Mouse (Mus musculus): ENCODE data around the gene Pear1. TPM values are rescaled to one million over a fixed set of nuclear protein-coding genes. Genes with fewer than 3 reads are reported as not detected.

The Pear1 gene
- polyA plus RNA-seq, 1 experiment from 2014 or later = 19.4 TPM

DNA sequence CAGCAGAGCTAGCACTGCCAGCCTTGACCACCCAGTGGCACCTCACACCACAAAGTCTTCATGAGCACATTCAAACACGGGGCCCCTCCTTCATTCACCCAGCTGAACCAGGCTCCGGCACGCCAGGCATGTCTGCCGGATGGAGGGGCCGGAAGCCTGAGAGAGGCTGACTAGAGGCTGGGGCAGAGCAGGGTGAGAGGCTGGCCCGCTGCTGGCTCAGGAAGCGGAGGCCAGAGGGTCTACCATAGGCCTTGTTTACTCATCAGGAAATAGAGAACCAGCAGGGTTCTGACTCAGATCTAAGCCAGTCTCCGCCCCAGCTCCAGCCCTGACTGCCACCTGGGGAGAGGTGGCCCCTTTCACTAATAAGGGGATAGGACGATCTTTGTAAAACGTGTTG is 59.0 kb downstream of the Pear1 start:
- Histone ChIP-seq H3K4me1 (ENCODE audit: control insufficient read depth, insufficient read depth, low read length) (peaks cover 30% of the 10 kb centered on the region), H3K4me3 (ENCODE audit: low read length) (peak overlapping the region; percentile 22), H3K4me2 (ENCODE audit: low read depth, low read length) (peak overlapping the region; percentile 50), H3K36me3 (ENCODE audit: control insufficient read depth, insufficient read depth) (no peaks in the 10 kb centered on the region), H3K27me3 (ENCODE audit: control insufficient read depth, insufficient read depth, low read length) (no peaks in the 10 kb centered on the region), H3K9ac (ENCODE audit: low read length) (peak overlapping the region; percentile 47), H3K9me3 (replicated peaks; ENCODE audit: control insufficient read depth, low read length) (no peaks in the 10 kb centered on the region), H3K27ac (ENCODE audit: low read length) (peak overlapping the region; percentile 87)
- ATAC-seq (replicated peaks; ENCODE audit: extremely low read depth, insufficient read depth, low FRiP score) = 0 out of 2 replicates have a peak, but pooled peaks have one; percentile 15
- WGBS = 25% methylated on average over 10 of the region's 10 CpGs

DNA sequence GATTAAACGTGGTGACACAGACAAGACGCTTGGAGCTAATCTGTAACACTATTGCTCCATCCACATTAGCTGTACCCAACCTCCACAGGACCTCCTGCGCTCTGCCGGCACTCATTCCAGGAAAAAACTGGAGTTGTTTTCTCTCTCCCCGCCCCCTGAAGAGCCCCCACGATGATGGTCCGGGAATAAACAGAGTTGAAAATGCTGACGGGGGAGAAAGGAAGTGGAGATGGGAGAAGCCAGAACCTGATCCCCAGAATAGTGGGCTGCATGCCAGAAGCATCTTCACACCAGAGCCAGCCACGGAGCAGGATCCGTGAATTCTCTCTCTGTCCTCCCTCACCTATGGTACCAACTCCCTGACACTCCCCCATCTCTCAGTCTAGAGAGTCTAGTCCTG is 59.6 kb downstream of the Pear1 start:
- Histone ChIP-seq H3K36me3 (ENCODE audit: control insufficient read depth, insufficient read depth) (no peaks in the 10 kb centered on the region), H3K27ac (ENCODE audit: low read length) (peak overlapping the region; percentile 87), H3K9me3 (replicated peaks; ENCODE audit: control insufficient read depth, low read length) (no peaks in the 10 kb centered on the region), H3K4me2 (ENCODE audit: low read depth, low read length) (peak overlapping the region; percentile 50), H3K27me3 (ENCODE audit: control insufficient read depth, insufficient read depth, low read length) (no peaks in the 10 kb centered on the region), H3K9ac (ENCODE audit: low read length) (peak overlapping the region; percentile 47), H3K4me3 (ENCODE audit: low read length) (peak overlapping the region; percentile 22; the same call in 1 of the 2 replicates), H3K4me1 (ENCODE audit: control insufficient read depth, insufficient read depth, low read length) (peaks cover 30% of the 10 kb centered on the region)
- no peak for ATAC-seq (replicated peaks; ENCODE audit: extremely low read depth, insufficient read depth, low FRiP score)
- 20% methylated on average over 10 of the region's 10 CpGs for WGBS

DNA sequence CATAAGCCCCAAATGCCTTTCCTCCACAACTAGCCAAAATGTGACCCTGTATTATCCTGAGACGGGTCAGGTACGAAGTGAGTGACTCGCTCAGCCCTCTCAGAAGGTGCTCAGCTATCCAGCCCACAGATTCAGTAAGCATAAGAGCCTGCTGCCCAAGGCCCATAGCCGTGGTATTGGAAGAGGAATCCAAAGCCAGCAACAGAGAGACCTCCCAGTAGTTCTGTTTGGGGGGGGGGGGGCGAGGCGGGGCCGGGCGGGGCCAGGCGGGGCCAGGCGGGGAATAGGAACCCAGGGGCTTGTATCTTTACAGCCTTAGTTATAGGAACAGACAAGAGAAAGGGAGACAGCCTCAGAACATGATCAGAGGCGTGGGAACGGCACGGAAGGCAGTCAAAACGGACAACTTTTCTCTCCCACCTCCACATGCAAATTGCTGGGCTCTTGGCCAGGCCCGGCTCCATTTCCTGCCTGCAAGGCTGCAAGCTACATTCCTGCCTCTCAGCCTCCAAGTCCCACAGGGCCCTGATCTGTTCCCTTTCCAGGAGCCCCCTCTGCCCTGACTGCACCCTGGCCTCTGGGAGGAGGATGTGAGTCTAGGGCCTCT is 60.3 kb downstream of the Pear1 start:
- peak; percentile 65 for ATAC-seq (replicated peaks; ENCODE audit: extremely low read depth, insufficient read depth, low FRiP score)
- peak overlapping the region; percentile 87 for H3K27ac ChIP-seq (ENCODE audit: low read length)
- WGBS = 13% methylated on average over 15 of the region's 15 CpGs
- no peaks in the 10 kb centered on the region for H3K27me3 ChIP-seq (ENCODE audit: control insufficient read depth, insufficient read depth, low read length)
- H3K4me1 ChIP-seq (ENCODE audit: control insufficient read depth, insufficient read depth, low read length) = peaks cover 30% of the 10 kb centered on the region
- peak overlapping the region; percentile 9 for H3K9ac ChIP-seq (ENCODE audit: low read length)
- peak overlapping the region; percentile 22 for H3K4me3 ChIP-seq (ENCODE audit: low read length)
- H3K9me3 ChIP-seq (replicated peaks; ENCODE audit: control insufficient read depth, low read length) = no peaks in the 10 kb centered on the region
- H3K4me2 ChIP-seq (ENCODE audit: low read depth, low read length) = peak overlapping the region; percentile 50
- H3K36me3 ChIP-seq (ENCODE audit: control insufficient read depth, insufficient read depth) = no peaks in the 10 kb centered on the region

DNA sequence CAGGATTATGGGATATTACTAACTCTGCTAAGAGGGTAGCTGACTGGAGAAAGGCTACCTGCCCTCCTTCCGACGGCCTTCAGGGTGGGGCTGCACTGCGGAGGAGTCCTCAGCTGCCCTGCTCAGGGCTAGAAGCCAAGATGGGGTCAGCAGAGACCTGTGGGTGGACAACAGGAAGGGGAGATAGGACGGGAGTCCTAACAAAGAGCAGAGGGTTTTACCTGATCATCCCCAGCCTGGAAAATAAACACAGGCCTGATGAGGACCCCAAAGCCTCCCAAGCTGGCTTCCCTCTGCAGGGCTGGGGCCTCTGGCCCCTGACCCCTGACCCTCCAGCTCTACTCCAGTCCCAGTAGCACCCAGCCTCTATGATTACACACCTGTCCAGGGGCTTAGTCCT is 60.9 kb downstream of the Pear1 start:
- no peaks in the 10 kb centered on the region for H3K27me3 ChIP-seq (ENCODE audit: control insufficient read depth, insufficient read depth, low read length)

DNA sequence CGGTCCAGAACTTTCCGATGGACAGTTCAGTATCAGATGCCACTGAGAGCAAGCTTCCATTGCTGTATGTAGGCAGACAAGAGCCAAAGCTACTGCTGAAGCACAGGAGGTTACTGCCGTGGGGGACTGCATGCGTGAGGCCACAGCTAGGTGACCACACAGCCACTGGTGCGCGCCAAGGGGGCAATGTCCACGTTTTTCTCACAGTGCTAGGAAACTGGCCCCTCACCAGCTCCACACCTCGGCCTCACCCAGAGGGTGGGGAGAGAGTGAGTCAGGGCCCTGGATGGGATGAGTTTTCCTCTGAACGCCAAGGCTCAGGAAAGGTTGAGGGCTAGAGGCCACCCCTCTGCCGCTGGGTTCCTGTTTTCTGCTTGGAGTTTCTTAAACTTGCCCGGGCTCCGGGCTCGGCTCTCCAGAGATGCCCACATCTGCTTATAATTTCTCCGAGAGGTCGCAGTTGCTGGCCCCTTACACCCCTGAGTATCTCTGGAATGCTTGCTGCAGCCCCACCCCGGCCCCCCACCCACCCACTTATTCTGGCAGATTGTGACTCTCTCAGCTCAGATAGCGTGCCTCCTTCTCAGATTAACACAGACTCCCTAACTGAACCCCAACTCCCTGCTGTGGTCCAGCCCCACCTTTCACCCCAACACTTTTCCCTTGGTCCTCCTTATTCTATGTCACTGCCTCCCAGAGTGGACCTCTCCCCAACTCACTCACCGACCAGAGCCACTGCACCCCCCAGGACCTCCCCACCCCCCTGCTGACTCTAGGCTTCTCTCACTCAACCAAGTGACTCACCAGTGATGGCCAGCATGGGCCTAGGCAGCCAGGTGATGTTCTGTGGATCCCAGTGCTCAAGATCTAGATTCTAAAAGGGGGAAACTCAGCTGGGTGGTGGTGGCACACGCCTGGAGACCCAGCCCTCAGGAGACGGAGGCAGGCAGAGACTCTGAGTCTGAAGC is 62.4 kb downstream of the Pear1 start:
- peaks cover 3% of the 10 kb centered on the region; the same call in 1 of the 2 replicates for H3K27me3 ChIP-seq (ENCODE audit: control insufficient read depth, insufficient read depth, low read length)
- no peak overlapping the region for H3K4me2 ChIP-seq (ENCODE audit: low read depth, low read length)
- WGBS = 62% methylated on average over 20 of the region's 20 CpGs
- ATAC-seq (replicated peaks; ENCODE audit: extremely low read depth, insufficient read depth, low FRiP score) = no peak
- H3K9ac ChIP-seq (ENCODE audit: low read length) = no peak overlapping the region
- no peaks in the 10 kb centered on the region for H3K36me3 ChIP-seq (ENCODE audit: control insufficient read depth, insufficient read depth)
- peaks cover 26% of the 10 kb centered on the region for H3K4me1 ChIP-seq (ENCODE audit: control insufficient read depth, insufficient read depth, low read length)
- no peak overlapping the region for H3K4me3 ChIP-seq (ENCODE audit: low read length)
- H3K27ac ChIP-seq (ENCODE audit: low read length) = no peak overlapping the region
- H3K9me3 ChIP-seq (replicated peaks; ENCODE audit: control insufficient read depth, low read length) = no peaks in the 10 kb centered on the region

More for the DNA sequence above, 60.9 kb downstream of the Pear1 start:
- Histone ChIP-seq H3K9ac (ENCODE audit: low read length) (no peak overlapping the region; the same call in 1 of the 2 replicates), H3K9me3 (replicated peaks; ENCODE audit: control insufficient read depth, low read length) (no peaks in the 10 kb centered on the region), H3K4me3 (ENCODE audit: low read length) (peak overlapping the region; percentile 22; the same call in 1 of the 2 replicates), H3K4me2 (ENCODE audit: low read depth, low read length) (peak overlapping the region; percentile 50), H3K36me3 (ENCODE audit: control insufficient read depth, insufficient read depth) (no peaks in the 10 kb centered on the region), H3K27ac (ENCODE audit: low read length) (peak overlapping the region; percentile 87), H3K4me1 (ENCODE audit: control insufficient read depth, insufficient read depth, low read length) (peaks cover 30% of the 10 kb centered on the region)
- no peak for ATAC-seq (replicated peaks; ENCODE audit: extremely low read depth, insufficient read depth, low FRiP score)
- 37% methylated on average over 4 of the region's 4 CpGs for WGBS

DNA sequence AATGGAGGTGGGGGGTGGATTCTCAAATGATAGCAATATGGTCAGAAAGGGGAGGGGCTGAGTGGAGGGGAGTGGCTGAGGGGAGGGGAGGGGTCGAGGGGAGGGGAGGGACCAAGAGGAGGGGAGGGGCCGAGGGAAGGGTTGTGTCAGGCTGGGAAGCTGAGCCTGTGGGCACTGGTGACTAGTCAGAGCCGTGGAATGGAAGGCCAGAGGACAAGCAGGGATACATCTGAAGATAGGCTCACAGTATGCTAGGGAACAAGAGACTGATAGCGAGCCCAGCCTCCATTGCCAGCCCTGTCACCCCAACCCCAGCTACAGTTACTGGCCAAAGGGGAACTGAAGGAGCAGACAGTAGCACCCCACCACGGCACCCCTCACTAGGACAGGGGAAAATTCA is 65.5 kb downstream of the Pear1 start:
- no peak for ATAC-seq (replicated peaks; ENCODE audit: extremely low read depth, insufficient read depth, low FRiP score)
- WGBS = 35% methylated on average over 5 of the region's 5 CpGs
- no peak overlapping the region for H3K4me2 ChIP-seq (ENCODE audit: low read depth, low read length)

DNA sequence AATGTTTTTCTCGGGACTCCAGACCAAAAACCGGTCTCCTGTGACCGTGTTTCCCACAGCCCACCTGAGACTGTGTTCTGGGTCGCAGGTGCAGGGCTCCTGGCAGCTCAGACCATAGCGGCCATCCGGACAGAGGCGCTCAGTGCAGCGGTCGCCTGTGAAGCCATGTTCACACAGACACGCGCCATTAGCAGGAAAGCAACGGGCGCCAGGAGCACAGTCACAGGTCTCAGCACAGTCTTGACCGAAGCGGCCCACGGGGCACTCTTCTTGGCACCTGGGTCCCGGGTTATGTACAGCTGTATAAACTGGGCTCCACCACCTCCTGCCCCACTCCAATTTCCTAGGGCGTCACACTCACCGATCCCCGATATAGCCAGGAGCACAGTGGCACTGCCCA is 67.6 kb downstream of the Pear1 start:
- Histone ChIP-seq H3K4me2 (ENCODE audit: low read depth, low read length) (peak overlapping the region; percentile 48), H3K27ac (ENCODE audit: low read length) (no peak overlapping the region), H3K4me3 (ENCODE audit: low read length) (no peak overlapping the region), H3K36me3 (ENCODE audit: control insufficient read depth, insufficient read depth) (peaks cover 5% of the 10 kb centered on the region; the same call in 1 of the 2 replicates), H3K9me3 (replicated peaks; ENCODE audit: control insufficient read depth, low read length) (no peaks in the 10 kb centered on the region), H3K9ac (ENCODE audit: low read length) (no peak overlapping the region), H3K27me3 (ENCODE audit: control insufficient read depth, insufficient read depth, low read length) (peaks cover 3% of the 10 kb centered on the region; the same call in 1 of the 2 replicates), H3K4me1 (ENCODE audit: control insufficient read depth, insufficient read depth, low read length) (0 out of 2 replicates have a peak, but pooled peaks cover 3% of the 10 kb centered on the region)
- no peak for ATAC-seq (replicated peaks; ENCODE audit: extremely low read depth, insufficient read depth, low FRiP score)
- 56% methylated on average over 20 of the region's 20 CpGs for WGBS

More for the DNA sequence above, 65.5 kb downstream of the Pear1 start:
- Histone ChIP-seq H3K9me3 (replicated peaks; ENCODE audit: control insufficient read depth, low read length) (no peaks in the 10 kb centered on the region), H3K27me3 (ENCODE audit: control insufficient read depth, insufficient read depth, low read length) (peaks cover 3% of the 10 kb centered on the region; the same call in 1 of the 2 replicates), H3K4me1 (ENCODE audit: control insufficient read depth, insufficient read depth, low read length) (peaks cover 11% of the 10 kb centered on the region), H3K27ac (ENCODE audit: low read length) (no peak overlapping the region), H3K4me3 (ENCODE audit: low read length) (no peak overlapping the region), H3K36me3 (ENCODE audit: control insufficient read depth, insufficient read depth) (no peaks in the 10 kb centered on the region), H3K9ac (ENCODE audit: low read length) (no peak overlapping the region)

DNA sequence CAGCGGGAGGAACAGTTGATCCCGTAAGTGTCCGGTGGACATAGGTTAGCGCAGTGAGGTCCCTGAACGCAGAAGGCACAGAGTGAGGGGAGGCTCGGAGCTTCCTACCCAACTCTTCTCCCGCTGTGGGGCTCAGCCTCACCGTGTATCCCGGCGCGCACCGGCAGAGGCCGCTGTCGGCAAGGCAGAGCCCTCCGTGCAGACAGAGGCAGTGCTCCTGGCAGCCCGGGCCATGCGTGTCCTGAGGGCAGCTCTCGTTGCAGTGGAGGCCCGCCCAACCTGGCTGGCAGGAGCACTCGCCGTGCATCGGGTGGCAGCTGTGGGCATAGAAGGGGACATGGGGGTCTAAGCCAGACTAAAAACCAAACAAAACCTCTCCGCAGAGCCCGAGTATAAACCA is 68.1 kb downstream of the Pear1 start:
- Histone ChIP-seq H3K36me3 (ENCODE audit: control insufficient read depth, insufficient read depth) (peaks cover 5% of the 10 kb centered on the region; the same call in 1 of the 2 replicates), H3K4me3 (ENCODE audit: low read length) (peak overlapping the region; percentile 15; the same call in 1 of the 2 replicates), H3K9ac (ENCODE audit: low read length) (peak overlapping the region; percentile 28), H3K4me2 (ENCODE audit: low read depth, low read length) (peak overlapping the region; percentile 48), H3K27ac (ENCODE audit: low read length) (no peak overlapping the region), H3K4me1 (ENCODE audit: control insufficient read depth, insufficient read depth, low read length) (0 out of 2 replicates have a peak, but pooled peaks cover 2% of the 10 kb centered on the region), H3K27me3 (ENCODE audit: control insufficient read depth, insufficient read depth, low read length) (peaks cover 3% of the 10 kb centered on the region; the same call in 1 of the 2 replicates), H3K9me3 (replicated peaks; ENCODE audit: control insufficient read depth, low read length) (no peaks in the 10 kb centered on the region)
- WGBS = 6% methylated on average over 24 of the region's 24 CpGs
- peak; percentile 82 for ATAC-seq (replicated peaks; ENCODE audit: extremely low read depth, insufficient read depth, low FRiP score)
